Mouse (Mus musculus): ENCODE data around the gene Ypel2. TPM values are rescaled to one million over a fixed set of nuclear protein-coding genes. Genes with fewer than 3 reads are reported as not detected.

Gene Ypel2
- total and polyA plus RNA-seq, 2 experiments from 2014 or later: 4.5 to 6.3 TPM

GRCm38 (mm10) chr11:86945933-86946332 lies 47.6 kb downstream of the Ypel2 start:
- Histone ChIP-seq H3K4me2 (ENCODE audit: low read depth) (no peak overlapping the region), H3K9ac (no peak overlapping the region), H3K36me3 (ENCODE audit: insufficient read depth) (peaks cover 5% of the 10 kb centered on the region; the same call in 1 of the 2 replicates), H3K27me3 (ENCODE audit: insufficient read depth, low read length) (no peaks in the 10 kb centered on the region), H3K27ac (ENCODE audit: low read depth, low read length) (no peak overlapping the region), H3K9me3 (ENCODE audit: low read length) (no peaks in the 10 kb centered on the region), H3K4me1 (ENCODE audit: insufficient read depth) (0 out of 2 replicates have a peak, but pooled peaks cover 3% of the 10 kb centered on the region), H3K4me3 (ENCODE audit: low read depth, low read length) (no peak overlapping the region)
- no peak for ATAC-seq
- WGBS: 81% methylated on average over 6 of the region's 6 CpGs
- no peak for TF ChIP-seq CTCF (IDR thresholded peaks at IDR 0.05; ENCODE audit: low read depth)
- DNase-seq: no peak

- Histone ChIP-seq H3K4me1 (ENCODE audit: insufficient read depth) (0 out of 2 replicates have a peak, but pooled peaks cover under 1% of the 10 kb centered on the region), H3K27me3 (ENCODE audit: insufficient read depth, low read length) (no peaks in the 10 kb centered on the region), H3K4me2 (ENCODE audit: low read depth) (no peak overlapping the region), H3K9ac (no peak overlapping the region), H3K27ac (ENCODE audit: low read depth, low read length) (no peak overlapping the region), H3K36me3 (ENCODE audit: insufficient read depth) (peaks cover 8% of the 10 kb centered on the region; the same call in 1 of the 2 replicates), H3K4me3 (ENCODE audit: low read depth, low read length) (no peak overlapping the region), H3K9me3 (ENCODE audit: low read length) (no peaks in the 10 kb centered on the region)
- 80% methylated on average over 8 of the region's 8 CpGs for WGBS
- ATAC-seq (no peak), DNase-seq (no peak)
- no peak for TF ChIP-seq CTCF (IDR thresholded peaks at IDR 0.05; ENCODE audit: low read depth)
Observed at GRCm38 (mm10) chr11:86945058-86945457, 48.4 kb downstream of the Ypel2 start.

DNA sequence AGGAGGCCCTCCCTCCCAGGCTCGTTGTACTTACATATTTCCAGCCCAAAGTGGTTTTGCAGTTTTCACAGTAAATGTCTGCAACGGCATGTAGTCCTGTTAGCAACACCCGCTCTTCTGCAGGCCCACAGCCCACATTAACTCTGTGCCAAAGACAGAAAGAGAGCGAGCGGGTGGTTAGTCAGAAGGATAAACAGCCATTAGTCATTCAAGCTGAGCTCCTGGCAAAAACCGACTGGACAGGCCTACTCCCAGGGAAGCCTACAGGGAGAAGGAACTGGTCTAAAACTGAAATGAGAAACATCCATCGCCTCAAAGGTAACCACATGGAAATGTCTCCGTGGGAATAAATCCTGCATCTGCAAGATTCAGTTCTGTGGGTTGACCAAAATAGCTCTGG lies 49.0 kb downstream of the Ypel2 start:
- no peaks in the 10 kb centered on the region for H3K4me1 ChIP-seq (ENCODE audit: insufficient read depth)
- no peak overlapping the region for H3K4me3 ChIP-seq (ENCODE audit: low read depth, low read length)
- ATAC-seq (peak; percentile 34; the same call in 1 of the 2 replicates), DNase-seq (peak; percentile 36)
- peaks cover 8% of the 10 kb centered on the region; the same call in 1 of the 2 replicates for H3K36me3 ChIP-seq (ENCODE audit: insufficient read depth)
- 60% methylated on average over 8 of the region's 8 CpGs for WGBS
- no peak overlapping the region for H3K9ac ChIP-seq
- no peaks in the 10 kb centered on the region for H3K9me3 ChIP-seq (ENCODE audit: low read length)
- peak overlapping the region; percentile 2; the same call in 1 of the 2 replicates for H3K27ac ChIP-seq (ENCODE audit: low read depth, low read length)
- no peak for TF ChIP-seq CTCF (IDR thresholded peaks at IDR 0.05; ENCODE audit: low read depth)
- no peaks in the 10 kb centered on the region for H3K27me3 ChIP-seq (ENCODE audit: insufficient read depth, low read length)
- no peak overlapping the region for H3K4me2 ChIP-seq (ENCODE audit: low read depth)

DNA sequence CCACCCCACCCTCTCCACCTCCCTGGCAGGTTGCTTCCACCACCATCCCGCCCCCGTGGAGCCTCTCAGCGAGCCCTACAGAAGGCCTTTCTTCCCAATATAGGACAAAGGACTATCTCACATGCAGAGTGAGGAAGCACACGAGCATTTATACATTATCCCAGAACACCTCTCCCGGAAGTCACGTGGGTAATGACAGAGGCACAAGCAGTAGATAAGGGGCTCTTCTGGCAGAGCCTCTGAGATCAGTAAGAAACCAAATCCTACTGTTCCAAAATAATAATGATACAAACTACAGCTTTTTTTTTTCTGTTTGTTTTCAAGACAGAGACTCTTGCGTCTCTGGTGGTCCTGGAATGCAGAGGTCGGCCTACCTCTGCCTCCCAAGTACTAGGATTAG lies 51.6 kb downstream of the Ypel2 start:
- TF ChIP-seq CTCF (IDR thresholded peaks at IDR 0.05; ENCODE audit: low read depth): no peak
- 88% methylated on average over 8 of the region's 8 CpGs for WGBS

GRCm38 (mm10) chr11:86939503-86939902 lies 54.0 kb downstream of the Ypel2 start:
- H3K36me3 ChIP-seq (ENCODE audit: insufficient read depth): peaks cover 8% of the 10 kb centered on the region; the same call in 1 of the 2 replicates
- H3K27me3 ChIP-seq (ENCODE audit: insufficient read depth, low read length): no peaks in the 10 kb centered on the region
- H3K4me3 ChIP-seq (ENCODE audit: low read depth, low read length): no peak overlapping the region
- H3K4me1 ChIP-seq (ENCODE audit: insufficient read depth): no peaks in the 10 kb centered on the region
- WGBS: 82% methylated on average over 6 of the region's 6 CpGs
- DNase-seq (no peak), ATAC-seq (no peak)
- no peaks in the 10 kb centered on the region for H3K9me3 ChIP-seq (ENCODE audit: low read length)
- no peak overlapping the region for H3K9ac ChIP-seq
- TF ChIP-seq CTCF (IDR thresholded peaks at IDR 0.05; ENCODE audit: low read depth): no peak
- H3K27ac ChIP-seq (ENCODE audit: low read depth, low read length): no peak overlapping the region
- H3K4me2 ChIP-seq (ENCODE audit: low read depth): no peak overlapping the region

More for the DNA sequence above, 51.6 kb downstream of the Ypel2 start:
- Histone ChIP-seq H3K27me3 (ENCODE audit: insufficient read depth, low read length) (no peaks in the 10 kb centered on the region), H3K9me3 (ENCODE audit: low read length) (no peaks in the 10 kb centered on the region), H3K36me3 (ENCODE audit: insufficient read depth) (peaks cover 8% of the 10 kb centered on the region; the same call in 1 of the 2 replicates), H3K9ac (no peak overlapping the region), H3K4me3 (ENCODE audit: low read depth, low read length) (no peak overlapping the region), H3K27ac (ENCODE audit: low read depth, low read length) (no peak overlapping the region), H3K4me2 (ENCODE audit: low read depth) (no peak overlapping the region), H3K4me1 (ENCODE audit: insufficient read depth) (no peaks in the 10 kb centered on the region)
- no peak for DNase-seq
- no peak for ATAC-seq

GRCm38 (mm10) chr11:86938551-86938950 lies 55.0 kb downstream of the Ypel2 start:
- TF ChIP-seq CTCF (IDR thresholded peaks at IDR 0.05; ENCODE audit: low read depth): no peak
- Histone ChIP-seq H3K27me3 (ENCODE audit: insufficient read depth, low read length) (no peaks in the 10 kb centered on the region), H3K4me1 (ENCODE audit: insufficient read depth) (no peaks in the 10 kb centered on the region), H3K9ac (no peak overlapping the region), H3K36me3 (ENCODE audit: insufficient read depth) (0 out of 2 replicates have a peak, but pooled peaks cover 3% of the 10 kb centered on the region), H3K4me2 (ENCODE audit: low read depth) (no peak overlapping the region), H3K9me3 (ENCODE audit: low read length) (no peaks in the 10 kb centered on the region), H3K27ac (ENCODE audit: low read depth, low read length) (no peak overlapping the region), H3K4me3 (ENCODE audit: low read depth, low read length) (no peak overlapping the region)
- DNase-seq (no peak), ATAC-seq (no peak)
- WGBS: 73% methylated on average over 3 of the region's 3 CpGs

GRCm38 (mm10) chr11:86938108-86938507 lies 55.4 kb downstream of the Ypel2 start:
- 0 out of 2 replicates have a peak, but pooled peaks cover 3% of the 10 kb centered on the region for H3K36me3 ChIP-seq (ENCODE audit: insufficient read depth)
- DNase-seq (no peak), ATAC-seq (no peak)
- WGBS: 95% methylated on average over 4 of the region's 4 CpGs
- H3K9me3 ChIP-seq (ENCODE audit: low read length): no peaks in the 10 kb centered on the region
- TF ChIP-seq CTCF (IDR thresholded peaks at IDR 0.05; ENCODE audit: low read depth): no peak
- H3K4me3 ChIP-seq (ENCODE audit: low read depth, low read length): no peak overlapping the region
- H3K4me2 ChIP-seq (ENCODE audit: low read depth): no peak overlapping the region
- H3K27me3 ChIP-seq (ENCODE audit: insufficient read depth, low read length): no peaks in the 10 kb centered on the region
- H3K9ac ChIP-seq: no peak overlapping the region
- no peak overlapping the region for H3K27ac ChIP-seq (ENCODE audit: low read depth, low read length)
- no peaks in the 10 kb centered on the region for H3K4me1 ChIP-seq (ENCODE audit: insufficient read depth)

Data from forebrain, postnatal 0 days (tissue).